Mouse (Mus musculus): ENCODE measurements at regions not wholly inside any gene's neighbourhood (a gene's known extent, or its start where the extent isn't known, plus 50 kb on each side); places are given as distances from the start of the nearest gene placed in this dataset.

- ATAC-seq (ENCODE audit: extremely low read depth, insufficient number of reproducible peaks, low FRiP score, low TSS enrichment): no peak
- H3K4me1 ChIP-seq: peaks cover 5% of the 10 kb centered on the region
- WGBS: 75% methylated on average over 8 of the region's 8 CpGs
- H3K9me3 ChIP-seq: no peaks in the 10 kb centered on the region
- H3K36me3 ChIP-seq: no peaks in the 10 kb centered on the region
- H3K27me3 ChIP-seq (replicated peaks): no peaks in the 10 kb centered on the region
- H3K9ac ChIP-seq: no peak overlapping the region
- H3K27ac ChIP-seq (replicated peaks): no peak overlapping the region
- no peak overlapping the region for H3K4me3 ChIP-seq
- H3K4me2 ChIP-seq: no peak overlapping the region
Measured at GRCm38 (mm10) chr1:32872920-32873319, 325.8 kb upstream of the Gm5415 start.

GRCm38 (mm10) chr1:32866111-32866510 lies 319.0 kb upstream of the Gm5415 start:
- Histone ChIP-seq H3K4me3 (no peak overlapping the region), H3K27ac (replicated peaks) (no peak overlapping the region), H3K4me2 (no peak overlapping the region), H3K9ac (no peak overlapping the region), H3K4me1 (no peaks in the 10 kb centered on the region), H3K27me3 (replicated peaks) (no peaks in the 10 kb centered on the region), H3K9me3 (no peaks in the 10 kb centered on the region), H3K36me3 (no peaks in the 10 kb centered on the region)
- WGBS: 74% methylated on average over 1 of the region's 1 CpGs
- ATAC-seq (ENCODE audit: extremely low read depth, insufficient number of reproducible peaks, low FRiP score, low TSS enrichment): no peak

DNA sequence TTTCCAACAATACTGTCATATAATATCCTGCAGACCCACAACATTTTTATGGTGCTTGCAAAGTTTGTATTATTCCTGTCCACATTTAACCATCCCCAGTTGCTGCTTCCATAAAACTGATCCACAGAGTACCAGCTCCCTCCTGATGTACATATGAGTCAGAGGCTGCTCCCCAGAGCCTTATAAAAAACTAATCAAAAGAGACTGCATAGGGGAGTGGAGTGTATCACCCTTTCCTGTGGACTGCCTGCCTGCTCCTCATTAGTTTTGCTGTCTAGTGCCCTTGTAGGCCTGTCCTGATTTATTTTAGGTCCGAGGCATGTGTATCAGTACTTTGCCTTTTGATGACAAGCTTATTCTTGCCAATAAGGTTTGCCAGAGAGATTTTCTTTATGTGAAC lies 310.9 kb upstream of the Gm5415 start:
- Histone ChIP-seq H3K4me2 (no peak overlapping the region), H3K4me3 (no peak overlapping the region), H3K27me3 (replicated peaks) (no peaks in the 10 kb centered on the region), H3K27ac (replicated peaks) (no peak overlapping the region), H3K9ac (no peak overlapping the region), H3K9me3 (no peaks in the 10 kb centered on the region), H3K36me3 (no peaks in the 10 kb centered on the region), H3K4me1 (no peaks in the 10 kb centered on the region)
- ATAC-seq (ENCODE audit: extremely low read depth, insufficient number of reproducible peaks, low FRiP score, low TSS enrichment): no peak
- 58% methylated on average over 1 of the region's 1 CpGs for WGBS

All from heart, embryonic 13.5 days (tissue).